Mouse (Mus musculus): Measurements from ENCODE around the gene Prdm16. TPM values are rescaled to one million over a fixed set of nuclear protein-coding genes. Genes with fewer than 3 reads are reported as not detected.

Prdm16 gene
- polyA plus RNA-seq, 1 experiment from 2014 or later = 12.5 TPM

DNA sequence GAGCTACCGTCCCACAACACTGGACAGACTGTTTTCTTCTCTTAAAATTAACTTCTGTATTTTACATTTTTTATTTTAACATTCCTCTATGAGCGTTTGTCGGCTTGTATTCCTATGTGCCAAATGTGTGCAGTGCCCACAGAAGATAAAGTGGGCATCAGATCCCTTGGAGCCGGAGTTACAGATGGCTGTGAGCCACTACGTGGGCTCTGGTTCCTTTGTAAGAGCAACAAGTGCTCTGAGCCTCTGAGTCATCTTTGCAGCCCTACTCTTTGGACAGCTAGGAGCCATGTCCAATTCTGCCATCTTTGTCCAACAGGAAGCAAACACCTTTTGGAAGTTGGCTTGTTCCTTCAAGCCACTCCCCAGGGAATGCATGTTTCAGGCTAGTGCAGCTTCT, 78.6 kb downstream of the Prdm16 start:
- Histone ChIP-seq H3K36me3 (no peaks in the 10 kb centered on the region), H3K27me3 (ENCODE audit: low read depth, poor library complexity, severe bottlenecking) (peaks cover 97% of the 10 kb centered on the region), H3K4me1 (peaks cover 50% of the 10 kb centered on the region), H3K4me3 (no peak overlapping the region), H3K9me3 (replicated peaks) (no peaks in the 10 kb centered on the region), H3K27ac (replicated peaks) (no peak overlapping the region)
- 96% methylated on average over 5 of the region's 5 CpGs for WGBS
- no peak for DNase-seq (ENCODE audit: low spot score)

DNA sequence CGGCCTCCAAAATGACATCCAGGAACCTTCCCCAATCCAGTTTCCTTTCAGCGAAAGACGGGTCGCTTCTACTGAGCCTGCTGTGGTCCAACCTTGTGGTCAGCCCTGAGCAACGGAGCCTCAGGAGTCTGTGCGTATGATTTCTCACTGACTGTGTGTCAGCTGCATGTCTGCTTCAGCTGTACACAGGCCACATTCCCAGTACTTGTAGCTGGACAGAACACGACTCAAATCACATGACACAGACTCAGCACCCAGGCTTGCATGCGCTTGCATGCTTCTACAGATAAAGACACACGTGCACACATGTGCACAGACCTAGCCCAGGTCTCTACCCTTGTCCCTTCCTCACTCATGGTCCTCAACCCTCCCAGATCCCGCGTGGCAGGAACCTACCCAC, 79.5 kb downstream of the Prdm16 start:
- WGBS = 93% methylated on average over 11 of the region's 11 CpGs
- Histone ChIP-seq H3K9me3 (replicated peaks) (no peaks in the 10 kb centered on the region), H3K4me1 (peaks cover 58% of the 10 kb centered on the region), H3K27ac (replicated peaks) (no peak overlapping the region), H3K4me3 (no peak overlapping the region), H3K27me3 (ENCODE audit: low read depth, poor library complexity, severe bottlenecking) (peaks cover 97% of the 10 kb centered on the region), H3K36me3 (no peaks in the 10 kb centered on the region)
- DNase-seq (ENCODE audit: low spot score) = no peak

DNA sequence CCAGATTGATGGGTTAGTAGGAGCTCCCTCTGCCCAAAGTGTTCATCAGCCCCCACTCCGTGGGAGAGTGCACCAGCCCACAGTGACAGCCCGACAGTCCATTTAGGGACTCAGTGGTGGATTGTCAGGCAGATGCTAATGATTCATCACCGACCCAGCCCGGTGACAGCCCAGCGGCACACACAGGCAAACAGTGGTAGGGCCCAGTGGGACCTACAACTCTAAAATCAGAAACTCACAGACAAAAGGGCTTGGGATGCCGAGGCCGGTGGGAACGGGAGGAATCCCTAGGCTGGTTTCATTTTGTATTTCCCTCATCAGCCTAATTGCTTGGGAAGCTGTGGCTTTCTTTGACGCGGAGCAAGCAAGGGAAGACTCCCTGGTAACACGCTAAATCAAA, 80.3 kb downstream of the Prdm16 start:
- Histone ChIP-seq H3K9me3 (replicated peaks) (no peaks in the 10 kb centered on the region), H3K4me1 (peaks cover 65% of the 10 kb centered on the region), H3K27me3 (ENCODE audit: low read depth, poor library complexity, severe bottlenecking) (peaks cover 97% of the 10 kb centered on the region), H3K27ac (replicated peaks) (0 out of 2 replicates have a peak overlapping the region, but pooled peaks have one; percentile 2), H3K36me3 (no peaks in the 10 kb centered on the region), H3K4me3 (no peak overlapping the region)
- WGBS = 67% methylated on average over 11 of the region's 11 CpGs
- DNase-seq (ENCODE audit: low spot score) = no peak

- Histone ChIP-seq H3K27me3 (ENCODE audit: low read depth, poor library complexity, severe bottlenecking) (peaks cover 98% of the 10 kb centered on the region), H3K27ac (replicated peaks) (peak overlapping the region; percentile 84), H3K4me1 (peaks cover 91% of the 10 kb centered on the region), H3K36me3 (no peaks in the 10 kb centered on the region), H3K4me3 (peak overlapping the region; percentile 41), H3K9me3 (replicated peaks) (no peaks in the 10 kb centered on the region)
- WGBS = 21% methylated on average over 17 of the region's 17 CpGs
- peak; percentile 63 for DNase-seq (ENCODE audit: low spot score)
Measured at GRCm38 (mm10) chr4:154549961-154550393, 86.7 kb downstream of the Prdm16 start.

DNA sequence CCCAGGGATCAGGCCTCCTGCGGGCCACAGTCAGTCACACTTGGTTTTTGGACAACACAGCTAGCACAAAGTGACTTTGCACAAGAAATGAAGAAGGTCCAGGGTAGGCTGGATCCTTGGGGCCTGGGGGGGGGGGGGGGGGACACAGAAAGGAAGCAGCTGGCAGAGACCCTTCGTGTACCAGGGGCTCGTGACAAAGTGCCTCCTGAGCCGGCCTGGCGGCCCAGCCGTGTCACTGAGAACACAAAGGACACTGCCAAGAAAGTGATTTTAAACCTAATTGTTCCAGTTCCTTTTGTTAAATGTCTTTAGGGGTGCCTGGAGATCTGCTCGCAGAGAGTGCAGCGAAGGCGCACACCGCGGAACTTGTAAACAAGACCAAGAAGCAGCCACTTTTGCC, 87.2 kb downstream of the Prdm16 start:
- Histone ChIP-seq H3K4me1 (peaks cover 89% of the 10 kb centered on the region), H3K27me3 (ENCODE audit: low read depth, poor library complexity, severe bottlenecking) (peaks cover 98% of the 10 kb centered on the region), H3K9me3 (replicated peaks) (no peaks in the 10 kb centered on the region), H3K27ac (replicated peaks) (peak overlapping the region; percentile 84), H3K36me3 (no peaks in the 10 kb centered on the region), H3K4me3 (peak overlapping the region; percentile 41)
- peak; percentile 39 for DNase-seq (ENCODE audit: low spot score)
- WGBS = 28% methylated on average over 11 of the region's 11 CpGs

GRCm38 (mm10) chr4:154547176-154547855, 89.4 kb downstream of the Prdm16 start:
- no peak overlapping the region for H3K4me3 ChIP-seq
- H3K27me3 ChIP-seq (ENCODE audit: low read depth, poor library complexity, severe bottlenecking) = peaks cover 98% of the 10 kb centered on the region
- H3K9me3 ChIP-seq (replicated peaks) = no peaks in the 10 kb centered on the region
- no peak overlapping the region for H3K27ac ChIP-seq (replicated peaks)
- DNase-seq (ENCODE audit: low spot score) = no peak
- H3K4me1 ChIP-seq = peaks cover 91% of the 10 kb centered on the region
- WGBS = 77% methylated on average over 21 of the region's 21 CpGs
- no peaks in the 10 kb centered on the region for H3K36me3 ChIP-seq

DNA sequence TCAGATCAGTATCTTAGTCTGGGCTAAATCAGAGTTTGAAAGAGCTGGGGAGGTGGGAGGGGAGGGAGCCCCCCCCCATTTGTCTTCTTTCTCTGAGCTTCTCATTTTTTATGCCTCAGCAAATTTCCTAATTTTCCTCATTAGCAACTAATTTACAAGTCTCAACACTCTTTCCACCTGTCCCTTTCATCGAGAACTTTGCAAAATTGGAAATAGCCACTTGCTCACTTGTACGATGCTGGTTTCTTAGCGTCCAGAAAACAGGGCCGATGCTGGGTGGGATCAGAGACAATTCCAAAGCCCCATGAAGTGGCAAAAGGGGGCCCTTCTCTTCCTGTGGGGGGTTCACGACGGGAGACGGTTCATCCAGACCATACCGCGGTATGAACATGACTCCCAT, 91.4 kb downstream of the Prdm16 start:
- peaks cover 93% of the 10 kb centered on the region for H3K27me3 ChIP-seq (ENCODE audit: low read depth, poor library complexity, severe bottlenecking)
- H3K27ac ChIP-seq (replicated peaks) = no peak overlapping the region
- WGBS = 77% methylated on average over 9 of the region's 9 CpGs
- H3K9me3 ChIP-seq (replicated peaks) = no peaks in the 10 kb centered on the region
- peaks cover 93% of the 10 kb centered on the region for H3K4me1 ChIP-seq
- no peak overlapping the region for H3K4me3 ChIP-seq
- DNase-seq (ENCODE audit: low spot score) = no peak
- no peaks in the 10 kb centered on the region for H3K36me3 ChIP-seq

DNA sequence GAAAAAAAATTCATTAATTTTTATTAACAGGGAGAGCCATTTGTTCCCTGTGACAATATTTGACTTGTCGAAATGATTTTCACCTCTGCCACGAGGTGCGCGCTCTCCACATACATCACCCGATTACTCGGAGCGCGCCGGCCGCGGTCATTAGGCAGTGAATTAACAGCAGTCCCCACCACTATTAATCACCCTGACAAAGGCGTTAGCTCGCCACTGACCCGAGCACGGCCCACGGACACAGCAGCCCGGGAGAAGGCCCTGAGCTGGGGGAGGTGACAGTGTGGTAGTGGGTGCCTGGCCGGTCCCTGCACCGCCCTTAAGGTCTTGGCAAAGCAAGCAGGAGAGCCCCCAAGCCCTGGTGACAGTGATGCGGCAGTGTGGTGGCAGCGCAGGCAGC, 92.8 kb downstream of the Prdm16 start:
- H3K4me3 ChIP-seq = no peak overlapping the region; the same call in 1 of the 2 replicates
- H3K4me1 ChIP-seq = peaks cover 92% of the 10 kb centered on the region
- WGBS = 34% methylated on average over 21 of the region's 21 CpGs
- no peaks in the 10 kb centered on the region for H3K9me3 ChIP-seq (replicated peaks)
- H3K36me3 ChIP-seq = no peaks in the 10 kb centered on the region
- 0 out of 2 replicates have a peak overlapping the region, but pooled peaks have one; percentile 19 for H3K27ac ChIP-seq (replicated peaks)
- H3K27me3 ChIP-seq (ENCODE audit: low read depth, poor library complexity, severe bottlenecking) = peaks cover 94% of the 10 kb centered on the region
- no peak for DNase-seq (ENCODE audit: low spot score)

DNA sequence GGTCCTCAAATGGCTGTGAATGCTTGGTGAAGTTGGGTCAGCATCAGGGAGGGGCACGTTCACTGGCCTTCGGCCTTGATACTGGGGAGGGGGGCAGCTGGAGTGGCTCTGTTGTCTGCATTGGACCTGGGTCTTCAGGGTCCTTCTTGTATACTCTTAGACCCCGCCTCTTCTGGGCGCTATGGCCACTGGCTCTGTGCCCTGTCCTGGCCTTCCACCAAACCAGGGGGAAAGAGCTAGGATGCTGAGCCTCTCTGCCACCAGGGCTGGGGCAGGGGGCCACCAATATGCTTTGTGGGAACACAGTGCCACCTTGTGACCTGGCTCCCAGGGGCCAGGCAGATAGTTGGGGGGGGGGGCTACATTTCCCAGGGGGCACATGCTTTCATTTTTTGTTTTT, 93.5 kb downstream of the Prdm16 start:
- H3K27me3 ChIP-seq (ENCODE audit: low read depth, poor library complexity, severe bottlenecking) = peaks cover 87% of the 10 kb centered on the region
- H3K36me3 ChIP-seq = no peaks in the 10 kb centered on the region
- no peak overlapping the region for H3K4me3 ChIP-seq
- peak overlapping the region; percentile 40; the same call in 1 of the 2 replicates for H3K27ac ChIP-seq (replicated peaks)
- DNase-seq (ENCODE audit: low spot score) = no peak
- WGBS = 72% methylated on average over 4 of the region's 4 CpGs
- no peaks in the 10 kb centered on the region for H3K9me3 ChIP-seq (replicated peaks)
- peaks cover 85% of the 10 kb centered on the region for H3K4me1 ChIP-seq

DNA sequence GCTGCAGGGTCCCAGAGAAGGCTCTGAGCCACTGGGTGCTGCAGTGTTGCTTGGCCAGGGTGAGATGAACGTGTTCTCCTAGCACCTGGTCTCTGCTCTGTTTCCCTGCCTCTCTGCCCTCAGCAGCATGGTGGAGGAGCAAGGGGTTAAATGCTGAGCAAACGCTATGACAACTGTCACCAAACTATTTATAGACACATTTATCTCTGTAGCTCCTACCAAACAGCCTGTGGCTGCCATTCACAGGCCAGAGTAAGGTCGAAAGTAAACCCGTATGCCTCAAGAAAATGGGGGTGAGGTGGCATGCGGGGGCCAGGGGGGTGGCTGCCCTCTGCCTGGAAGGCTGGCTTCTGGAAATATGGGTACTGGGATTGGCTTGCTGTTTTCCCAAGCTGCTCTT, 94.1 kb downstream of the Prdm16 start:
- 0 out of 2 replicates have a peak overlapping the region, but pooled peaks have one; percentile 38 for H3K27ac ChIP-seq (replicated peaks)
- 73% methylated on average over 5 of the region's 5 CpGs for WGBS
- no peaks in the 10 kb centered on the region for H3K9me3 ChIP-seq (replicated peaks)
- no peak overlapping the region for H3K4me3 ChIP-seq
- peaks cover 79% of the 10 kb centered on the region for H3K4me1 ChIP-seq
- peaks cover 82% of the 10 kb centered on the region for H3K27me3 ChIP-seq (ENCODE audit: low read depth, poor library complexity, severe bottlenecking)
- DNase-seq (ENCODE audit: low spot score) = no peak
- H3K36me3 ChIP-seq = no peaks in the 10 kb centered on the region

DNA sequence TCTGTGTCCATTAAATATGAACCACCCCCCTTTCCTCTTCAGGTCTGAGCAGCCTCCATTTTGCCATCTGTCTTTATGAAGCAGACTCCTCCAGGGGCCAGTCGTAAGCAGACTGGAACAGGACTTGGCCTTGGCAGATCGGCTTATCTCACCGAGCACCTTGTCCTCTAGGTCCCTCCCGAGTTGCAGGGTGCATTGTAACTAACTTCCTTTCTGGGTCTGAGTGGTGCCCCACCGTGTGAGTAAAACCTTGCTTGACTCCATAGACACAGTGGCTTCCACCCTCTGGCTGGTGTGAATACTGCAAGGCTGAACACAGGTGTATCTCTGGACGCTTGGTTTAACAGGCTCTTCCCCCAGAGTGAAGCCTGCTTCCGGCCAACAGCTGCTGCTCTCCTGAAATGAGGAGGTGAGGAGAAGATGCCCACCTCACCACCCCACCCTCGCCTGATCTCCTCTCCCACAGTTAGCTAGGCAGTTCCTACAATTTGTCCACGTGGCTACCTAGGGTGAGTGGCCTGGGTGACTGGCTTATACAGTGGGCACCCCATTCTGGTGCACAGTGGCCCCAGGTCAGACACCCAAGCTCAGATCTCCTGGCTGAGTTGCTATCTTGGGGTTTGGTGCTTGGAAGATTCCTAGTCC, 94.9 kb downstream of the Prdm16 start:
- no peaks in the 10 kb centered on the region for H3K9me3 ChIP-seq (replicated peaks)
- no peak overlapping the region for H3K4me3 ChIP-seq
- no peaks in the 10 kb centered on the region for H3K36me3 ChIP-seq
- 80% methylated on average over 9 of the region's 9 CpGs for WGBS
- H3K27ac ChIP-seq (replicated peaks) = 0 out of 2 replicates have a peak overlapping the region, but pooled peaks have one; percentile 38
- H3K27me3 ChIP-seq (ENCODE audit: low read depth, poor library complexity, severe bottlenecking) = peaks cover 74% of the 10 kb centered on the region
- DNase-seq (ENCODE audit: low spot score) = no peak
- peaks cover 72% of the 10 kb centered on the region for H3K4me1 ChIP-seq

DNA sequence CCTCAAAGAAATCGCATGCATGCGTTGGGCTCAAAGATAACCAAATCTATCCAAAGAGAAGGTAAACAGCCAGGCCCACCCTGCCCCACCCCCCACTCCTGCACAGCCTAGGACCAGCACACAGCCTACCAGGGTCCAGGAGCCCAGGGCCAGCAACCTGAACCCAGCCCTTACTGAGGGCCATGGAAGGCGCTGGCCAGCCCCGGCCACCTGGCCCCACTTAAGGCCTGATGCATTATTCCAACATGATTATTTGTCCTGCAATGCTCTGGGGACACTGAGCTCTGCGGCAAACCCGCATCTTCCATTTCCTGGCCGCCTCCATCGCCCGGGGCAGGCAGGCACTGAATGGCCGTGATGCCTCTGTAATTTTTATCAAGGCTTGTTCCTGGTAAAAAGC, 96.0 kb downstream of the Prdm16 start:
- Histone ChIP-seq H3K27me3 (ENCODE audit: low read depth, poor library complexity, severe bottlenecking) (peaks cover 73% of the 10 kb centered on the region), H3K4me1 (peaks cover 74% of the 10 kb centered on the region), H3K4me3 (no peak overlapping the region), H3K27ac (replicated peaks) (peak overlapping the region; percentile 69), H3K9me3 (replicated peaks) (no peaks in the 10 kb centered on the region), H3K36me3 (no peaks in the 10 kb centered on the region)
- DNase-seq (ENCODE audit: low spot score) = peak; percentile 44
- WGBS = 47% methylated on average over 10 of the region's 10 CpGs

- Histone ChIP-seq H3K27me3 (ENCODE audit: low read depth, poor library complexity, severe bottlenecking) (peaks cover 63% of the 10 kb centered on the region), H3K27ac (replicated peaks) (peak overlapping the region; percentile 38), H3K9me3 (replicated peaks) (no peaks in the 10 kb centered on the region), H3K4me3 (no peak overlapping the region), H3K4me1 (peaks cover 65% of the 10 kb centered on the region), H3K36me3 (no peaks in the 10 kb centered on the region)
- WGBS = 90% methylated on average over 12 of the region's 12 CpGs
- no peak for DNase-seq (ENCODE audit: low spot score)
Measured at GRCm38 (mm10) chr4:154539703-154540102, 97.0 kb downstream of the Prdm16 start.

Measured in midbrain, embryonic 10.5 days (tissue).